Mouse (Mus musculus): ENCODE results near the gene Olfr1247.

DNA sequence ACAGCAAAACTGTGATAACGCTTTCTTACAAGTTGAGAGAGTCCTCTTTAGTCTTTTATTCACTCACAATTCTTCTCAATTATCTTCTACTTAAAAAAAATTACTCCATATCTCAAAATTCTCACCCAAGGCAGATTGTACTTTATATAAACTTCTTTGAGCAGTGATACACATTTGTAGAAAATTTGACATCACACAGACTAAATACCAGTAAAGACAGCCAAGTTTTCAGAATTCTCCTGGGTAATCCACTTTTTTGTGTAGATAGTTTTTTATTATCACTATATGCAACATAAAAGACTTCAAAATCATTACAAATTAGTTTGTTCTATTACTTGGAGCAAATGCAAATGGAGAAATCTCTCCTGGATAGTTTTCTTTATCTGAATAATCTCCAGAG lies 35.6 kb downstream of the Olfr1247 start, which contains the start of gene Olfr1245:
- TF ChIP-seq CTCF (IDR thresholded peaks at IDR 0.05 in 2 of 3, conservative IDR thresholded peaks at IDR 0.05 in 1 of 3; ENCODE audit: control insufficient read depth in 1 of 3, insufficient read depth in 1 of 3, low read depth in 2 of 3, low read length in 3 of 3, poor library complexity in 1 of 3, severe bottlenecking in 1 of 3) (no peak), UBTF (IDR thresholded peaks at IDR 0.05; ENCODE audit: borderline replicate concordance, insufficient read depth, low read depth, low read length) (no peak)
